Mouse (Mus musculus) Patski (cell line): ENCODE measurements around the gene Pdcd6ip. TPM values are rescaled to one million over a fixed set of nuclear protein-coding genes. Genes with fewer than 3 reads are reported as not detected.

ENCODE experiments used
- ATAC-seq: fragments of 100-300 bp; one replicate; pipeline ENCODE4 v1.8.0; 2021
- CTCF ChIA-PET: fragments of 350-600 bp; sonication (Branson Sonifier 250); formaldehyde crosslinking; loops from one replicate; lab custom pipeline; 2022; ENCODE audit warnings: inconsistent platforms; lab: Charles Lee
- POLR2A ChIA-PET: fragments of 350-600 bp; sonication (Branson Sonifier 250); formaldehyde crosslinking; loops from one replicate; lab custom pipeline; 2022; ENCODE audit warnings: antibody characterized with exemption, inconsistent platforms; lab: Charles Lee
- DNase-seq: peaks from one replicate; pipeline ENCODE4 v3.0.0-alpha.2; 2011; ENCODE audit warnings: low read depth, low spot score
- H3K27me3 ChIP-seq: fragments of 371-371 bp; one replicate; pipeline ENCODE4 v1.5.1; 2021
- CTCF ChIP-seq: fragments of 100-300 bp; IDR thresholded peaks from one replicate; pipeline ENCODE4 v1.5.1; 2021
- in situ Hi-C: fragments of 300-500 bp; cut with MboI; formaldehyde crosslinking; loops from 3 replicates; pipeline ENCODE4 v1.11.1; 2018; ENCODE audit warnings: low pct_unique_long_range_greater_than_20kb, mixed read lengths
- polyA plus RNA-seq: library from polyadenylated mRNA; unstranded; gene quantifications from one replicate; pipeline ENCODE4 v1.2.3, GENCODE M21; 2021

Gene Pdcd6ip
- 186 TPM for polyA plus RNA-seq

GRCm38 (mm10) chr9:113707481-113708360 lies at the start of gene Pdcd6ip:
Pdcd6ip (minus strand) TSS chr9:113708259.
- CTCF ChIA-PET, result no interaction called here
- ATAC-seq (peak; percentile 96), DNase-seq (no peak)
- POLR2A ChIA-PET, result no interaction called here
- no peaks in the 10 kb centered on the region for H3K27me3 ChIP-seq
- no peak for TF ChIP-seq CTCF
- in situ Hi-C loops, result no loop called here

GRCm38 (mm10) chr9:113755888-113756719 lies 48.0 kb upstream of the Pdcd6ip start:
- TF ChIP-seq CTCF, result no peak
- ATAC-seq (no peak), DNase-seq (no peak)
- no peaks in the 10 kb centered on the region for H3K27me3 ChIP-seq
- ChIA-PET CTCF (interaction anchor here (0.9 to 1.1 kb wide), 4 partner anchors 8 to 51 kb away, joined by 3 read pairs; no protein-coding TSS in a partner anchor), POLR2A (no interaction called here)
- in situ Hi-C loops, result no loop called here

GRCm38 (mm10) chr9:113749356-113749755 lies 41.3 kb upstream of the Pdcd6ip start:
- TF ChIP-seq CTCF, result no peak
- DNase-seq (no peak), ATAC-seq (peak; percentile 86)
- POLR2A ChIA-PET, result no interaction called here
- in situ Hi-C loops, result loop anchor here (10.0 kb wide), 1 partner anchor 365 kb away; no protein-coding TSS in a partner anchor
- CTCF ChIA-PET, result interaction anchor here (1.0 kb wide), 1 partner anchor 26 kb away, joined by 3 read pairs; no protein-coding TSS in a partner anchor
- H3K27me3 ChIP-seq, result no peaks in the 10 kb centered on the region

- H3K27me3 ChIP-seq, result no peaks in the 10 kb centered on the region
- no peak for ATAC-seq
- peak; percentile 5 for TF ChIP-seq CTCF
- in situ Hi-C loops, result loop anchor here (5.0 to 10.0 kb wide), 2 partner anchors 164 to 372 kb away; no protein-coding TSS in a partner anchor
- no peak for DNase-seq
- ChIA-PET CTCF (interaction anchor here (0.9 to 1.5 kb wide), 9 partner anchors 8 to 184 kb away, joined by 3 to 4 read pairs (median 3); no protein-coding TSS in a partner anchor), POLR2A (no interaction called here)
These were observed 35.2 kb upstream of the Pdcd6ip start for GRCm38 (mm10) chr9:113743291-113743690.

- no peaks in the 10 kb centered on the region for H3K27me3 ChIP-seq
- ATAC-seq (no peak), DNase-seq (no peak)
- ChIA-PET POLR2A (no interaction called here), CTCF (interaction anchor here (0.7 to 1.5 kb wide), 10 partner anchors 9 to 185 kb away, joined by 3 to 4 read pairs (median 3); no protein-coding TSS in a partner anchor)
- in situ Hi-C loops, result loop anchor here (5.0 to 10.0 kb wide), 2 partner anchors 165 to 372 kb away; no protein-coding TSS in a partner anchor
- TF ChIP-seq CTCF, result no peak
These were observed 34.3 kb upstream of the Pdcd6ip start for GRCm38 (mm10) chr9:113742361-113742794.

- no peaks in the 10 kb centered on the region for H3K27me3 ChIP-seq
- no peak for DNase-seq
- in situ Hi-C loops, result loop anchor here (5.0 to 10.0 kb wide), 2 partner anchors 166 to 373 kb away; no protein-coding TSS in a partner anchor
- peak; percentile 57 for ATAC-seq
- TF ChIP-seq CTCF, result no peak
- CTCF ChIA-PET, result no interaction called here
- POLR2A ChIA-PET, result no interaction called here
These were observed 33.6 kb upstream of the Pdcd6ip start for GRCm38 (mm10) chr9:113741637-113742137.

GRCm38 (mm10) chr9:113741108-113741636 lies 33.1 kb upstream of the Pdcd6ip start, which contains the start of gene Clasp2:
Clasp2 (plus strand) TSS chr9:113741473.
- ATAC-seq (peak; percentile 81), DNase-seq (no peak)
- no peaks in the 10 kb centered on the region for H3K27me3 ChIP-seq
- CTCF ChIA-PET, result no interaction called here
- TF ChIP-seq CTCF, result no peak
- POLR2A ChIA-PET, result no interaction called here
- in situ Hi-C loops, result loop anchor here (5.0 to 10.0 kb wide), 2 partner anchors 166 to 374 kb away; no protein-coding TSS in a partner anchor

- ChIA-PET CTCF (no interaction called here), POLR2A (interaction anchor here (0.6 kb wide), 1 partner anchor 149 kb away, joined by 3 read pairs; no protein-coding TSS in a partner anchor)
- no peaks in the 10 kb centered on the region for H3K27me3 ChIP-seq
- TF ChIP-seq CTCF, result no peak
- DNase-seq (no peak), ATAC-seq (no peak)
- in situ Hi-C loops, result no loop called here
These were observed 30.9 kb upstream of the Pdcd6ip start for GRCm38 (mm10) chr9:113738941-113739340.

GRCm38 (mm10) chr9:113738021-113738420 lies 30.0 kb upstream of the Pdcd6ip start:
- no peak for ATAC-seq
- in situ Hi-C loops, result no loop called here
- no peak for TF ChIP-seq CTCF
- no peak for DNase-seq
- CTCF ChIA-PET, result no interaction called here
- POLR2A ChIA-PET, result no interaction called here
- no peaks in the 10 kb centered on the region for H3K27me3 ChIP-seq
